ENCODE assay signal across 13 mouse cellular contexts in genomic region chr1:169917115-169917796, GRCm38 (mm10). TPM values are rescaled to one million over a fixed set of nuclear protein-coding genes. Genes with fewer than 3 reads are reported as not detected.
DNase-seq lines count a peak whose midpoint lies in the region; ATAC-seq and TF ChIP-seq lines count a peak whose summit lies in the region.
"Had no signal": no experiment of that assay in that cellular context is flagged by ENCODE, and none has a peak within 500 bp of the region (broad histone marks: within the 10 kb centered on the region; RNA-seq: fewer than 3 reads in every experiment).

No protein-coding gene starts in this region.

- H3K9ac ChIP-seq in hindbrain, postnatal 0 days (replicated peaks; ENCODE audit: low read length): no peak overlapping the region
- H3K9ac ChIP-seq in neural tube, embryonic 13.5 days: no peak overlapping the region
- H3K9ac ChIP-seq in neural tube, embryonic 14.5 days (replicated peaks; ENCODE audit: low read depth, low read length): no peak overlapping the region
- H3K9ac ChIP-seq: embryonic facial prominence, embryonic 13.5 days; heart, embryonic 15.5 days; hindbrain, embryonic 14.5 days; liver, embryonic 12.5 days had no signal

- H3K27ac ChIP-seq in hindbrain, embryonic 10.5 days: peak overlapping the region; percentile 35; the same call in 1 of the 2 replicates
- no peak overlapping the region for H3K27ac ChIP-seq in hindbrain, postnatal 0 days
- peak overlapping the region; percentile 56 for H3K27ac ChIP-seq in neural tube, embryonic 13.5 days (replicated peaks)
- H3K27ac ChIP-seq in neural tube, embryonic 14.5 days (ENCODE audit: low read depth, low read length): 0 out of 2 replicates have a peak overlapping the region, but pooled peaks have one; percentile 48
- H3K27ac ChIP-seq: embryonic facial prominence, embryonic 13.5 days; forebrain, embryonic 10.5 days; heart, embryonic 15.5 days; hindbrain, embryonic 14.5 days; liver, embryonic 12.5 days had no signal

- H3K36me3 ChIP-seq in hindbrain, embryonic 10.5 days: no peaks in the 10 kb centered on the region
- H3K36me3 ChIP-seq in hindbrain, postnatal 0 days (ENCODE audit: insufficient read depth, low read length): no peaks in the 10 kb centered on the region
- no peaks in the 10 kb centered on the region for H3K36me3 ChIP-seq in neural tube, embryonic 13.5 days
- H3K36me3 ChIP-seq in neural tube, embryonic 14.5 days (ENCODE audit: control insufficient read depth, insufficient read depth, low read length): no peaks in the 10 kb centered on the region
- H3K36me3 ChIP-seq: embryonic facial prominence, embryonic 13.5 days; forebrain, embryonic 10.5 days; heart, embryonic 15.5 days; liver, embryonic 12.5 days had no signal

- H3K27me3 ChIP-seq in hindbrain, embryonic 10.5 days (ENCODE audit: insufficient read depth, poor library complexity, severe bottlenecking): peaks cover 5% of the 10 kb centered on the region; the same call in 1 of the 2 replicates
- H3K27me3 ChIP-seq in hindbrain, postnatal 0 days (ENCODE audit: insufficient read depth, low read length): 0 out of 2 replicates have a peak, but pooled peaks cover 4% of the 10 kb centered on the region
- peaks cover 5% of the 10 kb centered on the region; the same call in 1 of the 2 replicates for H3K27me3 ChIP-seq in neural tube, embryonic 13.5 days
- no peaks in the 10 kb centered on the region for H3K27me3 ChIP-seq in neural tube, embryonic 14.5 days (ENCODE audit: control insufficient read depth, insufficient read depth, low read length)

- WGBS in hindbrain, embryonic 10.5 days: 69% methylated on average over 9 of the region's 9 CpGs
- 62% methylated on average over 9 of the region's 9 CpGs for WGBS in hindbrain, postnatal 0 days
- WGBS in neural tube, embryonic 13.5 days: 53% methylated on average over 9 of the region's 9 CpGs
- WGBS in neural tube, embryonic 14.5 days: 52% methylated on average over 9 of the region's 9 CpGs

- TF ChIP-seq CTCF in hindbrain, postnatal 0 days (IDR thresholded peaks at IDR 0.05; ENCODE audit: low read depth): no peak

- no peak for ATAC-seq in hindbrain, postnatal 0 days
- ATAC-seq in neural tube, embryonic 13.5 days (ENCODE audit: low read depth): no peak
- no peak for ATAC-seq in neural tube, embryonic 14.5 days (ENCODE audit: low read depth)

- H3K4me3 ChIP-seq in hindbrain, embryonic 10.5 days: no peak overlapping the region
- no peak overlapping the region for H3K4me3 ChIP-seq in hindbrain, postnatal 0 days (ENCODE audit: low read length)
- H3K4me3 ChIP-seq in neural tube, embryonic 13.5 days: no peak overlapping the region
- H3K4me3 ChIP-seq in neural tube, embryonic 14.5 days (ENCODE audit: low read depth, low read length): no peak overlapping the region
- H3K4me3 ChIP-seq: embryonic facial prominence, embryonic 13.5 days; forebrain, embryonic 10.5 days; heart, embryonic 15.5 days; liver, embryonic 12.5 days had no signal

- no peak overlapping the region for H3K4me2 ChIP-seq in hindbrain, postnatal 0 days (ENCODE audit: low read depth, low read length)
- no peak overlapping the region for H3K4me2 ChIP-seq in neural tube, embryonic 13.5 days
- no peak overlapping the region for H3K4me2 ChIP-seq in neural tube, embryonic 14.5 days (ENCODE audit: low read depth, low read length)
- H3K4me2 ChIP-seq: embryonic facial prominence, embryonic 13.5 days; heart, embryonic 15.5 days; hindbrain, embryonic 14.5 days; liver, embryonic 12.5 days; midbrain, embryonic 11.5 days had no signal

- no peaks in the 10 kb centered on the region for H3K9me3 ChIP-seq in hindbrain, embryonic 10.5 days
- no peaks in the 10 kb centered on the region for H3K9me3 ChIP-seq in hindbrain, postnatal 0 days (ENCODE audit: low read length)
- H3K9me3 ChIP-seq in neural tube, embryonic 13.5 days: no peaks in the 10 kb centered on the region
- H3K9me3 ChIP-seq in neural tube, embryonic 14.5 days (ENCODE audit: control insufficient read depth, low read length): no peaks in the 10 kb centered on the region
- H3K9me3 ChIP-seq: embryonic facial prominence, embryonic 13.5 days; forebrain, embryonic 10.5 days; heart, embryonic 15.5 days; liver, embryonic 12.5 days had no signal

- peaks cover 14% of the 10 kb centered on the region for H3K4me1 ChIP-seq in hindbrain, embryonic 10.5 days (replicated peaks)
- 0 out of 2 replicates have a peak, but pooled peaks cover 2% of the 10 kb centered on the region for H3K4me1 ChIP-seq in hindbrain, postnatal 0 days (ENCODE audit: insufficient read depth, low read length)
- H3K4me1 ChIP-seq in neural tube, embryonic 13.5 days (replicated peaks): peaks cover 22% of the 10 kb centered on the region
- 0 out of 2 replicates have a peak, but pooled peaks cover 5% of the 10 kb centered on the region for H3K4me1 ChIP-seq in neural tube, embryonic 14.5 days (ENCODE audit: control insufficient read depth, insufficient read depth, low read length)
- H3K4me1 ChIP-seq: liver, embryonic 12.5 days had no signal

- no peak for DNase-seq in hindbrain, embryonic 10.5 days (ENCODE audit: low spot score)
- no peak for DNase-seq in hindbrain, postnatal 0 days (ENCODE audit: low spot score)
- no peak for DNase-seq in neural tube, embryonic 10.5 days (ENCODE audit: extremely low spot score, low spot score)
- no peak for DNase-seq in kidney, postnatal 10 days
- DNase-seq in cerebellum, adult 9-11 months: no peak

RNA-seq across cellular contexts. Expression of gene Ccdc190, which starts 11.2 kb away (rescaled TPM):
- not detected in 2 replicates for polyA plus RNA-seq in hindbrain, embryonic 10.5 days (2016; fragmentation: Nextera tagmentation; extraction: Ambion mirVana)
- total RNA-seq in hindbrain, postnatal 0 days (2014; rRNA removed): 8.1 and 12.2 TPM in 2 replicates
- 1.5 and 2.7 TPM in 2 replicates for polyA plus RNA-seq in hindbrain, postnatal 0 days (2015; fragmentation: Nextera tagmentation; extraction: Ambion mirVana)
- polyA plus RNA-seq in neural tube, embryonic 13.5 days (2015; fragmentation: Nextera tagmentation; extraction: Ambion mirVana): 1.9 and 4.1 TPM in 2 replicates
- 4.4 and 5.1 TPM in 2 replicates for polyA plus RNA-seq in neural tube, embryonic 14.5 days (2014; fragmentation: Nextera tagmentation; extraction: Ambion mirVana)
- polyA plus RNA-seq: embryonic facial prominence, embryonic 13.5 days; heart, embryonic 15.5 days; liver, embryonic 12.5 days had no signal

RNA-seq across cellular contexts. Expression of gene Hsd17b7, which starts 51.8 kb away (rescaled TPM):
- polyA plus RNA-seq in hindbrain, embryonic 10.5 days (2016; fragmentation: Nextera tagmentation; extraction: Ambion mirVana): 24.4 and 28.5 TPM in 2 replicates
- total RNA-seq in hindbrain, postnatal 0 days (2014; rRNA removed): 23.2 and 29.4 TPM in 2 replicates
- polyA plus RNA-seq in hindbrain, postnatal 0 days (2015; fragmentation: Nextera tagmentation; extraction: Ambion mirVana): 23.8 and 27.9 TPM in 2 replicates
- 23.1 and 28.2 TPM in 2 replicates for polyA plus RNA-seq in neural tube, embryonic 13.5 days (2015; fragmentation: Nextera tagmentation; extraction: Ambion mirVana)
- polyA plus RNA-seq in neural tube, embryonic 14.5 days (2014; fragmentation: Nextera tagmentation; extraction: Ambion mirVana): 27.1 and 34.2 TPM in 2 replicates
